Mouse (Mus musculus): ENCODE data around the gene Nwd1.

Nwd1 gene

GRCm38 (mm10) chr8:72716594-72716993, 70.1 kb downstream of the Nwd1 start:
- DNase-seq: no peak

- no peak for DNase-seq
Measured at GRCm38 (mm10) chr8:72720541-72720940, 74.0 kb downstream of the Nwd1 start.

- DNase-seq: peak; percentile 94
Measured at GRCm38 (mm10) chr8:72722769-72723650, 76.5 kb downstream of the Nwd1 start, which contains the start of gene Sin3b. Sin3b (plus strand) TSS chr8:72723285.

- DNase-seq: no peak
Measured at GRCm38 (mm10) chr8:72723651-72724001, 77.1 kb downstream of the Nwd1 start.

GRCm38 (mm10) chr8:72728636-72729035, 82.1 kb downstream of the Nwd1 start:
- no peak for DNase-seq

GRCm38 (mm10) chr8:72735001-72735400, 88.5 kb downstream of the Nwd1 start:
- no peak for DNase-seq

GRCm38 (mm10) chr8:72736868-72737267, 90.4 kb downstream of the Nwd1 start:
- no peak for DNase-seq

- DNase-seq: peak; percentile 46
Measured at GRCm38 (mm10) chr8:72746061-72746460, 99.5 kb downstream of the Nwd1 start.

GRCm38 (mm10) chr8:72749846-72750245, 103.3 kb downstream of the Nwd1 start:
- DNase-seq: no peak

- DNase-seq: no peak
Measured at GRCm38 (mm10) chr8:72750266-72750665, 103.8 kb downstream of the Nwd1 start.

- DNase-seq: no peak
Measured at GRCm38 (mm10) chr8:72751126-72751525, 104.6 kb downstream of the Nwd1 start.

- no peak for DNase-seq
Measured at GRCm38 (mm10) chr8:72752289-72752688, 105.8 kb downstream of the Nwd1 start.

GRCm38 (mm10) chr8:72753165-72753564, 106.7 kb downstream of the Nwd1 start:
- DNase-seq: no peak

- no peak for DNase-seq
Measured at GRCm38 (mm10) chr8:72753781-72754180, 107.3 kb downstream of the Nwd1 start.

- DNase-seq: no peak
Measured at GRCm38 (mm10) chr8:72756031-72756430, 109.5 kb downstream of the Nwd1 start.

GRCm38 (mm10) chr8:72756771-72757390, 110.4 kb downstream of the Nwd1 start:
- DNase-seq: no peak

GRCm38 (mm10) chr8:72757426-72758195, 111.1 kb downstream of the Nwd1 start:
- no peak for DNase-seq

GRCm38 (mm10) chr8:72758310-72758709, 111.8 kb downstream of the Nwd1 start:
- no peak for DNase-seq

- DNase-seq: no peak
Measured at GRCm38 (mm10) chr8:72760216-72760615, 113.7 kb downstream of the Nwd1 start.

GRCm38 (mm10) chr8:72761322-72762051, 115.0 kb downstream of the Nwd1 start, which contains the start of gene F2rl3:
F2rl3 (plus strand) TSS chr8:72761880.
- DNase-seq: no peak

- no peak for DNase-seq
Measured at GRCm38 (mm10) chr8:72762306-72762705, 115.8 kb downstream of the Nwd1 start.

- no peak for DNase-seq
Measured at GRCm38 (mm10) chr8:72765696-72766095, 119.2 kb downstream of the Nwd1 start.

GRCm38 (mm10) chr8:72766777-72767176, 120.3 kb downstream of the Nwd1 start:
- no peak for DNase-seq
